Mouse (Mus musculus): ENCODE data around the gene Zfp691. TPM values are rescaled to one million over a fixed set of nuclear protein-coding genes. Genes with fewer than 3 reads are reported as not detected.

Zfp691 gene
- polyA plus RNA-seq, 1 experiment from 2014 or later = 7.4 TPM

DNA sequence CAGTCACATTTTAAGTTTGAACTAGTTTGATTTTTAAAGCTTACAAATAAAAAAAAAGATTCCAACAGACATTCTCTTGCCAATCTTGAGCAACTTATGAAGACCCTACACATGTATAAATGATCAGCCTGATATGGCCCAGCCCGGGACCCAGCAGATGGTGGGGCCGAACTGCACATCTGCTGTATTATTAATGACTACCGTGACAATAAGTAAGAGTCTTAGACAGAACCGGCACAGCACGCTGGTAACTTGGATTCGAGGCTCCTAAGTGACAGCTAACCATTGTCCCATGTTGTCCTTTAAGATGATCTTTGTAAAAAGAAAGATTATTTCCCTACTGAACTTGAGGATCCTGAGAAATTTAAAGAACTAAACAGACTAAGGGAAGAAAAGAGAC, 15.4 kb upstream of the Zfp691 start:
- H3K9me3 ChIP-seq = no peaks in the 10 kb centered on the region
- no peak overlapping the region for H3K27ac ChIP-seq
- WGBS = 35% methylated on average over 6 of the region's 6 CpGs
- no peak overlapping the region for H3K4me2 ChIP-seq
- no peak overlapping the region for H3K4me3 ChIP-seq
- no peaks in the 10 kb centered on the region for H3K36me3 ChIP-seq
- H3K27me3 ChIP-seq = no peaks in the 10 kb centered on the region
- no peaks in the 10 kb centered on the region for H3K4me1 ChIP-seq (replicated peaks)
- H3K9ac ChIP-seq = no peak overlapping the region
- no peak for ATAC-seq (ENCODE audit: low FRiP score)

DNA sequence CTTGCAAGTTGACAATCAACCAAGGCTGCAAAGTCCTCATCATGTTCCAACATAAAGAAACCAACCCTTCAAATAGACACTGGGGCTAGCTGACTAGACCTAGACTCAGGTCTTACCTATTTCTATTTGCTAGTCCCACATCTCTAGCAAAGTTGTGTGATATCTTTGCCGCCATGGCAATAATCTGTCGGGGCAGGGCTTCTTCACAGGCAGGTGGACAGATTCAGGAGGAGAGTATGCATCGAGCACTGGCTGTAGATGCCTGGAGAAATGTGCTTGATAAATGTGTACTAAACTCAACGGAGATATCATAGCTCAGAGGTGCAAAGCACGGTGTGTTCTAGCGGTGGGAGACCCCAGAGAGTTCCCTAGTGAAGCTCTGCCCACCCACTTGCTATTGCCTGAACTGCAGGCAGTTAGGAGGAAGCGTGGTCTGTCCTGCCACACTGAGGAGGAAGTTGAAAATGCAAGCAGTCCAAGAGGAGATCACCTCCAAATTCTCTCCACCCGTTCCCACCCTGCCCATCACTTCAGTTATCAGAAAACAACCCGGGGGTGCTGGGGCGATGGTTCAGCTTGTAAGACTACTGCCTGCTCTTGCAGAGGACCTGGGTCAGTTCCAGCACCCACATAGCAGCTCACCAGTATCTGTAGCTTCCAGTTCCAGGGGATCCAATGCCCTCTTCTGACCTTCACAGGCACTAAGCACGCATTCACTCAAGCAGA, 14.2 kb upstream of the Zfp691 start:
- 65% methylated on average over 11 of the region's 11 CpGs for WGBS
- Histone ChIP-seq H3K27ac (no peak overlapping the region), H3K4me2 (no peak overlapping the region), H3K9me3 (no peaks in the 10 kb centered on the region), H3K36me3 (no peaks in the 10 kb centered on the region), H3K4me3 (no peak overlapping the region), H3K9ac (no peak overlapping the region), H3K27me3 (no peaks in the 10 kb centered on the region), H3K4me1 (replicated peaks) (no peaks in the 10 kb centered on the region)
- no peak for ATAC-seq (ENCODE audit: low FRiP score)

DNA sequence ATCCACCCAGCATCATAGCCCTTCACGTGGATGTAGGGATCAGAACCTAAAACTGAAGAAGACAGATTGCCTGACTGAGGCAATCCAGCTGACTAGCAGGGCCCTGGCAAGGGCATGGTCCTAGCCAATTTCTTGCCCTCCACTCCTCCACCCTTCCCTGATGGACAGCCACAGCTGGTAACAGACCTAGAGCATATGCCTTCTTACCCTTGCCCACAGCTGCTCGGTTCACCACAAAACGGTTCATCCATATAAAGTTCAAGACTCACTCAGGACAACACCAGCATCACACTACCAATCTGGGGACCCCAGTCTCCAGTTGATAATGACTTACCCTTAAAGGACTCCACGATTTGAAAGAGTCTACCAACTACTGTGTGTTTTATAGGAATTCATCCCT, 11.8 kb upstream of the Zfp691 start:
- Histone ChIP-seq H3K4me1 (replicated peaks) (no peaks in the 10 kb centered on the region), H3K9ac (no peak overlapping the region), H3K4me2 (no peak overlapping the region), H3K36me3 (no peaks in the 10 kb centered on the region), H3K9me3 (no peaks in the 10 kb centered on the region), H3K4me3 (no peak overlapping the region), H3K27me3 (no peaks in the 10 kb centered on the region), H3K27ac (no peak overlapping the region)
- no peak for ATAC-seq (ENCODE audit: low FRiP score)
- WGBS = 78% methylated on average over 4 of the region's 4 CpGs

DNA sequence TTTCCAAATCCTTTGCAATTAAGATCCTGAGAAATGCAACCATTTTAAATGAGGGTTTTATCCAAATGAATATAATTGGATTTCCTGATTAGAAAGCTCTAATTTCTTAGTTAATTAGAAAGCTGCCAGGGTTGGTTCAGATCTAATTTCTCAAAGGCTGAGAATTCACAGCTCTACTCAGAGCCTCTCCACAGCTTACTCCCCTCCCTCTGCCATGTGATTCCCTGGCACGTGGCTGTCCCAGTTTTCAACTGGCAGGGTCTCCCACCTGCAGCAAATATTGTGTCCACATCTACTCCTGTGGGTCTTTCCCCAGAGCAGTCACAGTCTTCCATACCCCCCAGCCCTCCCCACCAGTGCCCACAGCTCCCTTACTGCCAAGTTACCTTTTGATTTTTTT, 9.5 kb upstream of the Zfp691 start:
- H3K9me3 ChIP-seq = no peaks in the 10 kb centered on the region
- H3K27ac ChIP-seq = no peak overlapping the region
- H3K4me3 ChIP-seq = no peak overlapping the region
- H3K27me3 ChIP-seq = no peaks in the 10 kb centered on the region
- H3K36me3 ChIP-seq = no peaks in the 10 kb centered on the region
- H3K9ac ChIP-seq = no peak overlapping the region
- no peaks in the 10 kb centered on the region for H3K4me1 ChIP-seq (replicated peaks)
- H3K4me2 ChIP-seq = no peak overlapping the region
- ATAC-seq (ENCODE audit: low FRiP score) = no peak
- WGBS = 67% methylated on average over 1 of the region's 1 CpGs

DNA sequence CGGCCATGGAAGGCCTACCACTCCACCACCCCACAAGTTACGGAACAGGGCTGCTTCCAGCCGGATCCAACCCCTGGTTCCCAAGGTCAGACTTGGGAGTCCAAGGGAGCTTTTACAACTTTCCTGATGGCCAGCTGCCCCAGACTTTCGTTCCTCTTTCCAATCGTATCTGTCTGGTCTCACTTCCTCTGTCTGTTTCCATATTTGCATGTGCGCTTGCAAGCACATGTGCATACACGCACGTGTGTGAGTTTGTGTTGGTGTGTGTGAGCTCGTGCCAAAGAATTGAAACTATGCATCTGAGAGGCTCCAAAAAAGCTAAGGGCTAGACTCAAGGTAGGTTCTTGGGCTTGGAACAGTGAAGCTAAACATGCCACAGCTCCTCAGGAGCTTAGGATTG, 7.5 kb upstream of the Zfp691 start:
- WGBS = 91% methylated on average over 9 of the region's 9 CpGs
- Histone ChIP-seq H3K4me2 (no peak overlapping the region), H3K4me1 (replicated peaks) (no peaks in the 10 kb centered on the region)

DNA sequence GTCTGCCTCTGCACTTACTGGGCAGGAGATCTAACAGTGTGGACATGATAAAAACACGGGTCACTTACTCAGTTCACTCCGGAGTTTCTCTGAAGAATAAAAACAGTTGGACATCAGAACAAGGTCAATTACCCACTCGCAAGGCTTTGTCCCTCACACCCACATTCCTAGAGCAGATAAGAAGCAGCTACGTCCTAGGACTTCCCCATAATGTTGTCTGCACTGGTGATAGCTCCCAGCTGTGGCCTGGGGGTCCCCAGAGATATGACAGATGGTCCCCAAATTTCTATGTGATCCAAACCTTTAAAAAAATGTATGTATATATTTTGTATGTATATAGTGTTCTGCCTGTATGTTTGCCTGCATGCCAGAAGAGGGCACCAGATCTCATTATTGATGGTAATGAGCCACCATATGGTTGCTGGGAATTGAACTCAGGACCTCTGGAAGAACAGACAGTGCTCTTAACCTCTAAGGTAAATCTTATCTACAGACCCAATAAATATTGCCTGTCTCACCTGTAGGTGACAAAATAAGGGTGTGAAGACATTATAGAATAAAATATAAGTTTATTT, 6.2 kb upstream of the Zfp691 start:
- ATAC-seq (ENCODE audit: low FRiP score) = no peak
- no peak overlapping the region for H3K9ac ChIP-seq
- 48% methylated on average over 4 of the region's 4 CpGs for WGBS
- no peaks in the 10 kb centered on the region for H3K9me3 ChIP-seq
- no peak overlapping the region for H3K4me2 ChIP-seq
- no peak overlapping the region for H3K4me3 ChIP-seq
- no peaks in the 10 kb centered on the region for H3K4me1 ChIP-seq (replicated peaks)
- no peaks in the 10 kb centered on the region for H3K27me3 ChIP-seq
- no peak overlapping the region for H3K27ac ChIP-seq
- no peaks in the 10 kb centered on the region for H3K36me3 ChIP-seq

More for the DNA sequence above, 7.5 kb upstream of the Zfp691 start:
- Histone ChIP-seq H3K9ac (no peak overlapping the region), H3K27ac (no peak overlapping the region), H3K9me3 (no peaks in the 10 kb centered on the region), H3K4me3 (no peak overlapping the region), H3K27me3 (no peaks in the 10 kb centered on the region), H3K36me3 (no peaks in the 10 kb centered on the region)
- ATAC-seq (ENCODE audit: low FRiP score) = no peak

DNA sequence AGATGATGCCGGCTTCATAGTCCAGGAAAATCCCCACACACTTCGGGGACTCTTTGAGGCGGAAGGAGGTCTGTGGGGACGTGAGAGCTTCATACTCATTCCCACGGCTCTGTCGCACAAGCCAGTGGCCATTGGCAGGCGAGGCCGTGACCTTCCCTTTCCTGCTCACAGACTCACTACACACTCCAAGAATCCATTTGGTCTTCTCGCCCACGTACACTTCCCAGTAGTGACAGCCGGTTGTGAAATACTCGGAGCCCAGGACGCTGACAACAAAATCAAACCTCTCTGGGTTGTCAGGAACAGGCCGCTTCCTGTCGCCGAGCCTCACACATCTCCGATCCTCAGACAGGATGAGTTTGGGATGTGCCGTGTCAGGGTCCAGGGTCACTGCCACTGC, 4.3 kb upstream of the Zfp691 start:
- Histone ChIP-seq H3K4me3 (no peak overlapping the region), H3K4me2 (no peak overlapping the region), H3K9ac (no peak overlapping the region), H3K27me3 (no peaks in the 10 kb centered on the region), H3K36me3 (no peaks in the 10 kb centered on the region), H3K27ac (no peak overlapping the region), H3K9me3 (no peaks in the 10 kb centered on the region), H3K4me1 (replicated peaks) (peaks cover 6% of the 10 kb centered on the region)
- ATAC-seq (ENCODE audit: low FRiP score) = no peak
- 83% methylated on average over 18 of the region's 18 CpGs for WGBS

DNA sequence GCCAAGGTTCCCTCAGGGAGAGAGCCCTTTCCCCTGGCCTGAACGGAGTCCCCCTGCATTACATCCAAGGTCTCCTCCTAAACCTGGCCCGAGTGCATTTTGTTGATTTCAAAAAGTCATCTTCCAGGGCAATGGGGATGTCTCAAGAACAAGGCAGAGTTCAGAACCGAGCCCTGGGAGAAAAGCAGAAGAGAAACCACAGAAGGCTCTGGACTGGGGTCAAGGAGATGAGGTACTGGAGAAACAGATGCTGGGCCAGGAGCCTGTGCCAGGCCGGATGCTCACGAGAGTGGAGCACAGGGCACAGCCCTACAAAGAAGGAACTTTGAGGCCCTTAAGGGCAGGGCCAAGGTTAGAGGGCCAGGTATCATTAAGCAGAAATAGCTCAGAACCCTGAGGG, 3.7 kb upstream of the Zfp691 start:
- 89% methylated on average over 5 of the region's 5 CpGs for WGBS

DNA sequence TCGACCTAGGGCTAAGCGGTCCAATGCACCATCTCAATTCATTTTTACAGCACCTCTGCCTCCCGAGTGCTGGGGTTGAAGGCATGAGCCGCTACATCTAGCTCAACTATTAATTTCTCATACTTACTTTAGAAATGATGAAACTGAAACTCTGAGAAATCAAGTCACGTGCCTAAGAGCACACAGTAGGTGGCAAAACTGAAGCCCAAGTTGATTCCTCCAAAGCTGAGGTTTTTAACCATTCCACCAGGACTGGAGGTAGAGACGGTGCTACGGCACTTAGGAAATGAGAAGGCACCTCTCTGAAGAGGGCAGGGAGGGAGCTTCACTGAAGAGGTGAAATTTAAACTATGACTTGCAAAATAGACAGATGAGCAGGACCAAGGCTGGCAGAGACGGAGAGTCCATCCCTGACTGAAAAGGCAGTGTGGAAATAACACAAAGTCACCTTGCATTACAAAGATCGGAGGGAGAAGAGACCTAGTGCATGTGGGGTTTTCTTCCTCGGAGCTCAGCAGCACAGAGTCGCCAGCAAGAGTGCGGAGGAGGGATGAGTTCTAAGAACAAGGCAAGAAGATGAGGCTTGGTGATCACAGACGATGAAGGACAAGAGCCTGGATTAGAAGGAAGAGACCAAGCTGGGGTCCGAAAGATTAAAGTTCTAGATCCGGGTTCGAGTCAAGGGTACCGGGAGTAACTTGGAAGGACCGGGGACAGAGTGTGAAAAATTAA, 910 bp downstream of the Zfp691 start:
- H3K4me3 ChIP-seq = peak overlapping the region; percentile 66
- H3K27me3 ChIP-seq = no peaks in the 10 kb centered on the region
- H3K36me3 ChIP-seq = peaks cover 30% of the 10 kb centered on the region
- ATAC-seq (ENCODE audit: low FRiP score) = no peak
- 40% methylated on average over 18 of the region's 18 CpGs for WGBS
- peak overlapping the region; percentile 83 for H3K9ac ChIP-seq
- no peak overlapping the region for H3K27ac ChIP-seq
- H3K4me1 ChIP-seq (replicated peaks) = peaks cover 28% of the 10 kb centered on the region
- H3K9me3 ChIP-seq = no peaks in the 10 kb centered on the region
- H3K4me2 ChIP-seq = peak overlapping the region; percentile 83

More for the DNA sequence above, 3.7 kb upstream of the Zfp691 start:
- no peaks in the 10 kb centered on the region for H3K36me3 ChIP-seq
- H3K27ac ChIP-seq = no peak overlapping the region
- no peak overlapping the region for H3K4me3 ChIP-seq
- H3K27me3 ChIP-seq = no peaks in the 10 kb centered on the region
- ATAC-seq (ENCODE audit: low FRiP score) = no peak
- H3K9ac ChIP-seq = no peak overlapping the region
- H3K4me1 ChIP-seq (replicated peaks) = peaks cover 12% of the 10 kb centered on the region
- H3K4me2 ChIP-seq = no peak overlapping the region
- no peaks in the 10 kb centered on the region for H3K9me3 ChIP-seq

DNA sequence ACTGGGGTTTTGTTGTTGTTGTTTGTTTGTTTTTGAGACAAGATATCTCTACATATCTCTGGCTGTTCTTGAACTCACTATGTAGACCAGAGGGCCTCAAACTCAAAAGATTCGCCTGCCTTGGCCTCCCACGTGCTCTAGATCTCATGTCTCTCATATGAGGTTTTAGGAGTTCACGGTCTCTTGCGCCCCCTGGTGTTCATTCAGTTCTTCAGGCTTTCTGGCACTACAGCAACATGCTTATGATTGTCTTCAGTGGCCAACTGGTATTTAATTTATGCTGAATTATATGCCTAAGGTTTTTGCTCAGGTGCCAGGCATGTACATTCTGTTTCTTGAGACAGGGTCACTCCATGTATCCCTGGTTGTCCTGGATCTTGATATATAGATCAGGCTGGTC, 6.3 kb downstream of the Zfp691 start:
- no peak overlapping the region for H3K9ac ChIP-seq
- no peak overlapping the region for H3K4me3 ChIP-seq
- H3K9me3 ChIP-seq = no peaks in the 10 kb centered on the region
- peaks cover 31% of the 10 kb centered on the region for H3K36me3 ChIP-seq
- ATAC-seq (ENCODE audit: low FRiP score) = peak; percentile 49; the same call in 1 of the 2 replicates
- 4% methylated on average over 4 of the region's 4 CpGs for WGBS
- H3K27ac ChIP-seq = no peak overlapping the region
- no peaks in the 10 kb centered on the region for H3K27me3 ChIP-seq
- no peak overlapping the region for H3K4me2 ChIP-seq
- H3K4me1 ChIP-seq (replicated peaks) = peaks cover 15% of the 10 kb centered on the region

DNA sequence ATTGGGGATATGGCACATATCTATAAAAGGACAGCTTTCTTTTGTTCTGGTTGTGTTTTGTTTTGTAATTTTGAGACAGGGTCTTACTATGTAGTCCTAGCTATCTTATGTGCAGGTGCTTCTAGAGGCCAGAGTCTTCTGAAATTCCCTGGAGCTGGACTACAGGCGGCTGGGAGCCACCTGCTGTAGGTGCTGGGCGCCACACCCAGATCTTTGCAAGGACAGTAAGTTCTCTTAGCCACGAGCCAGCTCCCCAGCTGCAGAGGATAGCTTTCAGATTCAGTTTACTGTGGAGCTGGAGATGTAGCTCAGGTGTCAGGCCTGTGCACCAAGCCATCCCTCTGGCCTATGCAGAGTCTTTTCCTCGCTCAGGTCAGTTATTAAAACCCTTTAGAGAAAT, 6.9 kb downstream of the Zfp691 start:
- no peak for ATAC-seq (ENCODE audit: low FRiP score)
- Histone ChIP-seq H3K4me2 (no peak overlapping the region), H3K27ac (no peak overlapping the region), H3K4me1 (replicated peaks) (peaks cover 9% of the 10 kb centered on the region), H3K36me3 (peaks cover 31% of the 10 kb centered on the region), H3K4me3 (no peak overlapping the region), H3K27me3 (no peaks in the 10 kb centered on the region), H3K9me3 (no peaks in the 10 kb centered on the region), H3K9ac (no peak overlapping the region)
- WGBS = 80% methylated on average over 4 of the region's 4 CpGs

DNA sequence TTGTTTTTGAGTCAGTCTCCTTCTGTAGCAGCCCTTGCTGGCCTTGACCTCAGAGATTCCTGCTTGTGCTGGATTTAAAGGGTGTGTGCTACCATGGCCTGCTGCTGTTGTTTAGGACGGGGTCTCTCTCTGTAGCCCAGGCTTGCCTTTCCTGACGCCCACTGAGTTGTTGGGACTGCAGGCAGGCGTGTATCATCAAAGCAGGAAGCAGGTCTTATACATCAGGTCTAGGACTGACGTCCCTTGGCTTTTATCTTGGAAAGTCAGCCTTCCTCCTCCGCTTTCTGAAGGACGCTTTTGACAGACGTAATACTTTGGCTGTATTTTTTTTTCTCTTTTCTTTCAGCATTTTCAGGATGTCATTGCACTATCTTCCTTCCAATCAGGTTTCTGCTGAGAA, 8.1 kb downstream of the Zfp691 start:
- no peak overlapping the region for H3K4me3 ChIP-seq
- H3K4me1 ChIP-seq (replicated peaks) = no peaks in the 10 kb centered on the region
- H3K36me3 ChIP-seq = peaks cover 29% of the 10 kb centered on the region
- no peaks in the 10 kb centered on the region for H3K9me3 ChIP-seq
- WGBS = 85% methylated on average over 7 of the region's 7 CpGs
- no peak overlapping the region for H3K4me2 ChIP-seq
- no peak for ATAC-seq (ENCODE audit: low FRiP score)
- H3K27me3 ChIP-seq = no peaks in the 10 kb centered on the region
- no peak overlapping the region for H3K27ac ChIP-seq
- H3K9ac ChIP-seq = no peak overlapping the region

DNA sequence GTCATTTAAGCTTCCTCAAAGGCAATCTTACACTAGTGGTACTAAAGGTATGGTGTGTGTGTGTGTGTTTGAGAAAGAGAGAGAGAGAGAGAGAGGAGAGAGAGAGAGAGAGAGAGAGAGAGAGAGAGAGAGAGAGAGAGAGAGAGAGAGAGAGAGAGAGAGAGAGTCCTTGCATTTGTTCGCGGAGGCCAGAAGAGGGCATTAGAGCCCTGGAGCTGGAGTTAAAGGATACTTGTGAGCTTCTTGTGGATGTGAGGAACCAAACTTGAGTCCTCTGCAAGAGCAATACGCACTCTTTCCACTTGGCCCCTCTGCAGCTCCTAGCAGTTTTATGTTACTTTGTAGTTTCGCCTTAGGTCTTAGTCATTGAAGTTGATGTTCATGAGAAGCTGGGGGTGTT, 11.0 kb downstream of the Zfp691 start:
- H3K9me3 ChIP-seq = no peaks in the 10 kb centered on the region
- H3K27me3 ChIP-seq = no peaks in the 10 kb centered on the region
- H3K4me2 ChIP-seq = no peak overlapping the region
- no peak for ATAC-seq (ENCODE audit: low FRiP score)
- H3K4me3 ChIP-seq = no peak overlapping the region
- no peak overlapping the region for H3K27ac ChIP-seq
- H3K36me3 ChIP-seq = no peaks in the 10 kb centered on the region
- no peak overlapping the region for H3K9ac ChIP-seq
- no peaks in the 10 kb centered on the region for H3K4me1 ChIP-seq (replicated peaks)
- 75% methylated on average over 4 of the region's 4 CpGs for WGBS

All from hindbrain, embryonic 13.5 days (tissue).